ENCODE assay signal across 7 mouse cellular contexts in genomic region chr2:32364121-32364520, GRCm38 (mm10). TPM values are rescaled to one million over a fixed set of nuclear protein-coding genes. Genes with fewer than 3 reads are reported as not detected.
DNase-seq lines count a peak whose midpoint lies in the region; ATAC-seq and TF ChIP-seq lines count a peak whose summit lies in the region.

No protein-coding gene starts in this region.

- peaks cover 9% of the 10 kb centered on the region for H3K36me3 ChIP-seq in lung, embryonic 16.5 days (ENCODE audit: control insufficient read depth, insufficient read depth, low read length)
- H3K36me3 ChIP-seq in forebrain, postnatal 0 days (ENCODE audit: insufficient read depth) = peaks cover 19% of the 10 kb centered on the region
- peaks cover 47% of the 10 kb centered on the region for H3K36me3 ChIP-seq in liver, embryonic 12.5 days
- H3K36me3 ChIP-seq in stomach, embryonic 15.5 days = peaks cover 13% of the 10 kb centered on the region

- H3K9me3 ChIP-seq in lung, embryonic 16.5 days (ENCODE audit: control insufficient read depth, low read length) = no peaks in the 10 kb centered on the region
- no peaks in the 10 kb centered on the region for H3K9me3 ChIP-seq in forebrain, postnatal 0 days (ENCODE audit: low read length)
- H3K9me3 ChIP-seq in liver, embryonic 12.5 days (replicated peaks) = no peaks in the 10 kb centered on the region
- no peaks in the 10 kb centered on the region for H3K9me3 ChIP-seq in stomach, embryonic 15.5 days

- no peak for ATAC-seq in lung, embryonic 16.5 days (ENCODE audit: low read depth)
- no peak for ATAC-seq in forebrain, postnatal 0 days
- no peak for ATAC-seq in liver, embryonic 12.5 days
- ATAC-seq in stomach, embryonic 15.5 days (ENCODE audit: insufficient read depth, low FRiP score, low read depth) = no peak

- DNase-seq in lung, adult 18-20 months = no peak
- no peak for DNase-seq in forebrain, postnatal 0 days
- DNase-seq in retina, embryonic 14.5 days (ENCODE audit: low spot score) = no peak
- DNase-seq in ovary, adult 18-20 months (ENCODE audit: low spot score) = no peak

- peak overlapping the region; percentile 83 for H3K4me2 ChIP-seq in lung, embryonic 16.5 days (ENCODE audit: low read depth, low read length)
- peak overlapping the region; percentile 70 for H3K4me2 ChIP-seq in forebrain, postnatal 0 days (ENCODE audit: low read depth)
- peak overlapping the region; percentile 93 for H3K4me2 ChIP-seq in liver, embryonic 12.5 days
- H3K4me2 ChIP-seq in stomach, embryonic 15.5 days = peak overlapping the region; percentile 84

- no peak for TF ChIP-seq CTCF in forebrain, postnatal 0 days (IDR thresholded peaks at IDR 0.05; ENCODE audit: low read depth)

- peak overlapping the region; percentile 82 for H3K4me3 ChIP-seq in lung, embryonic 16.5 days (ENCODE audit: low read length)
- peak overlapping the region; percentile 65; the same call in 1 of the 2 replicates for H3K4me3 ChIP-seq in forebrain, postnatal 0 days (ENCODE audit: low read depth, low read length)
- H3K4me3 ChIP-seq in liver, embryonic 12.5 days = peak overlapping the region; percentile 78
- peak overlapping the region; percentile 66; the same call in 1 of the 2 replicates for H3K4me3 ChIP-seq in stomach, embryonic 15.5 days (replicated peaks)

- 82% methylated on average over 8 of the region's 8 CpGs for WGBS in lung, embryonic 16.5 days
- WGBS in forebrain, postnatal 0 days = 88% methylated on average over 8 of the region's 8 CpGs
- WGBS in liver, embryonic 12.5 days (ENCODE audit: insufficient replicate concordance) = 57% methylated on average over 8 of the region's 8 CpGs
- WGBS in stomach, embryonic 15.5 days = 74% methylated on average over 8 of the region's 8 CpGs

- no peaks in the 10 kb centered on the region; the same call in 1 of the 2 replicates for H3K27me3 ChIP-seq in lung, embryonic 16.5 days (ENCODE audit: control insufficient read depth, insufficient read depth, low read depth, low read length)
- H3K27me3 ChIP-seq in forebrain, postnatal 0 days (ENCODE audit: insufficient read depth, low read length) = peaks cover 8% of the 10 kb centered on the region
- no peaks in the 10 kb centered on the region for H3K27me3 ChIP-seq in liver, embryonic 12.5 days (replicated peaks)
- no peaks in the 10 kb centered on the region for H3K27me3 ChIP-seq in stomach, embryonic 15.5 days (replicated peaks)

- peaks cover 12% of the 10 kb centered on the region for H3K4me1 ChIP-seq in lung, embryonic 16.5 days (replicated peaks; ENCODE audit: control insufficient read depth, insufficient read depth, low read length)
- H3K4me1 ChIP-seq in forebrain, postnatal 0 days (ENCODE audit: insufficient read depth) = peaks cover 23% of the 10 kb centered on the region
- peaks cover 33% of the 10 kb centered on the region for H3K4me1 ChIP-seq in liver, embryonic 12.5 days
- peaks cover 24% of the 10 kb centered on the region for H3K4me1 ChIP-seq in stomach, embryonic 15.5 days

- H3K27ac ChIP-seq in lung, embryonic 16.5 days (ENCODE audit: low read length) = no peak overlapping the region
- H3K27ac ChIP-seq in forebrain, postnatal 0 days (ENCODE audit: low read depth, low read length) = no peak overlapping the region; the same call in 1 of the 2 replicates
- peak overlapping the region; percentile 93 for H3K27ac ChIP-seq in liver, embryonic 12.5 days
- no peak overlapping the region; the same call in 1 of the 2 replicates for H3K27ac ChIP-seq in stomach, embryonic 15.5 days

- H3K9ac ChIP-seq in lung, embryonic 16.5 days (ENCODE audit: low read length) = peak overlapping the region; percentile 90
- H3K9ac ChIP-seq in forebrain, postnatal 0 days = peak overlapping the region; percentile 75; the same call in 1 of the 2 replicates
- H3K9ac ChIP-seq in liver, embryonic 12.5 days = peak overlapping the region; percentile 85
- H3K9ac ChIP-seq in stomach, embryonic 15.5 days = 0 out of 2 replicates have a peak overlapping the region, but pooled peaks have one; percentile 70

RNA-seq across cellular contexts. Expression of gene Dnm1, which starts 11.0 kb away (rescaled TPM):
- polyA plus RNA-seq in lung, embryonic 16.5 days (2015; fragmentation: Nextera tagmentation; extraction: Ambion mirVana) = 5.7 and 5.9 TPM in 2 replicates
- total RNA-seq in forebrain, postnatal 0 days (2014; rRNA removed) = 76.2 and 106 TPM in 2 replicates
- 47.9 and 71.6 TPM in 2 replicates for polyA plus RNA-seq in forebrain, postnatal 0 days (2015; fragmentation: Nextera tagmentation; extraction: Ambion mirVana)
- polyA plus RNA-seq in liver, embryonic 12.5 days (2016; fragmentation: Nextera tagmentation; extraction: Ambion mirVana) = 2.4 and 3.1 TPM in 2 replicates
- polyA plus RNA-seq in stomach, embryonic 15.5 days (2015; fragmentation: Nextera tagmentation; extraction: Ambion mirVana) = 12.1 and 12.8 TPM in 2 replicates

RNA-seq across cellular contexts. Expression of gene Ciz1, which starts 12.0 kb away (rescaled TPM):
- polyA plus RNA-seq in lung, embryonic 16.5 days (2015; fragmentation: Nextera tagmentation; extraction: Ambion mirVana) = 46.1 and 50.7 TPM in 2 replicates
- total RNA-seq in forebrain, postnatal 0 days (2014; rRNA removed) = 62.6 and 78.2 TPM in 2 replicates
- polyA plus RNA-seq in forebrain, postnatal 0 days (2015; fragmentation: Nextera tagmentation; extraction: Ambion mirVana) = 51.5 and 52.9 TPM in 2 replicates
- 24.8 and 27.1 TPM in 2 replicates for polyA plus RNA-seq in liver, embryonic 12.5 days (2016; fragmentation: Nextera tagmentation; extraction: Ambion mirVana)
- polyA plus RNA-seq in stomach, embryonic 15.5 days (2015; fragmentation: Nextera tagmentation; extraction: Ambion mirVana) = 33.8 and 41.6 TPM in 2 replicates

RNA-seq across cellular contexts. Expression of gene 1110008P14Rik, which starts 17.6 kb away (rescaled TPM):
- polyA plus RNA-seq in lung, embryonic 16.5 days (2015; fragmentation: Nextera tagmentation; extraction: Ambion mirVana) = 34.0 and 36.4 TPM in 2 replicates
- total RNA-seq in forebrain, postnatal 0 days (2014; rRNA removed) = 197 and 210 TPM in 2 replicates
- 160 and 186 TPM in 2 replicates for polyA plus RNA-seq in forebrain, postnatal 0 days (2015; fragmentation: Nextera tagmentation; extraction: Ambion mirVana)
- polyA plus RNA-seq in liver, embryonic 12.5 days (2016; fragmentation: Nextera tagmentation; extraction: Ambion mirVana) = 36.2 and 40.6 TPM in 2 replicates
- polyA plus RNA-seq in stomach, embryonic 15.5 days (2015; fragmentation: Nextera tagmentation; extraction: Ambion mirVana) = 36.1 and 42.9 TPM in 2 replicates

RNA-seq across cellular contexts. Expression of gene Lcn2, which starts 23.9 kb away (rescaled TPM):
- polyA plus RNA-seq in lung, embryonic 16.5 days (2015; fragmentation: Nextera tagmentation; extraction: Ambion mirVana) = 1.8 and 5.6 TPM in 2 replicates
- 0.54 and 1.2 TPM in 2 replicates for total RNA-seq in forebrain, postnatal 0 days (2014; rRNA removed)
- 0.63 and 1.0 TPM in 2 replicates for polyA plus RNA-seq in forebrain, postnatal 0 days (2015; fragmentation: Nextera tagmentation; extraction: Ambion mirVana)
- 15.2 and 17.7 TPM in 2 replicates for polyA plus RNA-seq in liver, embryonic 12.5 days (2016; fragmentation: Nextera tagmentation; extraction: Ambion mirVana)
- polyA plus RNA-seq in stomach, embryonic 15.5 days (2015; fragmentation: Nextera tagmentation; extraction: Ambion mirVana) = 25.1 and 30.7 TPM in 2 replicates

RNA-seq across cellular contexts. Expression of gene Ptges2, which starts 31.6 kb away (rescaled TPM):
- polyA plus RNA-seq in lung, embryonic 16.5 days (2015; fragmentation: Nextera tagmentation; extraction: Ambion mirVana) = 20.6 and 23.9 TPM in 2 replicates
- total RNA-seq in forebrain, postnatal 0 days (2014; rRNA removed) = 32.1 and 37.5 TPM in 2 replicates
- 54.9 and 58.6 TPM in 2 replicates for polyA plus RNA-seq in forebrain, postnatal 0 days (2015; fragmentation: Nextera tagmentation; extraction: Ambion mirVana)
- 19.3 and 21.1 TPM in 2 replicates for polyA plus RNA-seq in liver, embryonic 12.5 days (2016; fragmentation: Nextera tagmentation; extraction: Ambion mirVana)
- 28.5 and 31.4 TPM in 2 replicates for polyA plus RNA-seq in stomach, embryonic 15.5 days (2015; fragmentation: Nextera tagmentation; extraction: Ambion mirVana)
